In the genomic region with DNA sequence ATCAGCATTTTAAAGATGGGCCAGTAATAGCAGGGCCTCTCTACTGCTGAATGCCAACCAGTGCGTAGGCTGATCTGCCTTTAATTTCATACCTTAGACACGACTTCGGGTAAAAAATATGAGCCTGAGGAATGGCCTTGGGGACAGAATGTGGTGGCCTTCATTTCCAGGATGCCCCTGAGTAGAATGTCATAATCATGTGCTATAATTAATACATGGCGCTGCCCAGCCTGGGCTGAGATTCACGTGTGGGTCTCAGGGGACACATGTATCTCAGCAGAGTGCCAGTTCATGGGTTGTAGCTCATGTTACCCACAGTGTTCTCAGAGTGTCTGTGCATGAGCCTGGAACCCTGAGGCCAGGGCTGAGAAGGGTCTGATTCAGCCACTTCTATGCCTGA, we compare ENCODE assay signal across 17 mouse cellular contexts.
"Had no signal": no experiment of that assay in that cellular context is flagged by ENCODE, and none has a peak within 500 bp of the region (broad histone marks: within the 10 kb centered on the region; RNA-seq: fewer than 3 reads in every experiment).

No protein-coding gene starts in this region.

- H3K27me3 ChIP-seq: neural tube, embryonic 12.5 days; stomach, embryonic 15.5 days had no signal

- DNase-seq: retina, postnatal 1 day; right cerebral cortex, adult 18-20 months; right cerebral cortex, postnatal 14 days; right cerebral cortex, postnatal 25 days; right cerebral cortex, postnatal 4 days; spleen, adult 18-20 months; thymus, adult 18-20 months; thymus, adult 2 months; thymus, postnatal 14 days; thymus, postnatal 25 days; thymus, postnatal 36 days; thymus, postnatal 4 days had no signal

- H3K4me3 ChIP-seq: neural tube, embryonic 12.5 days; neural tube, embryonic 13.5 days; neural tube, embryonic 15.5 days; stomach, embryonic 15.5 days had no signal

- H3K4me1 ChIP-seq: neural tube, embryonic 12.5 days; stomach, embryonic 15.5 days had no signal

- H3K27ac ChIP-seq: neural tube, embryonic 12.5 days; neural tube, embryonic 13.5 days; neural tube, embryonic 15.5 days; stomach, embryonic 15.5 days; stomach, postnatal 0 days had no signal

- H3K36me3 ChIP-seq: neural tube, embryonic 12.5 days; neural tube, embryonic 13.5 days; neural tube, embryonic 15.5 days; stomach, embryonic 15.5 days had no signal
